Mouse (Mus musculus): ENCODE measurements at regions not wholly inside any gene's neighbourhood (a gene's known extent, or its start where the extent isn't known, plus 50 kb on each side); places are given as distances from the start of the nearest gene placed in this dataset.

GRCm38 (mm10) chr9:68118266-68118665 is 278.1 kb downstream of the Vps13c start:
- Histone ChIP-seq H3K27me3 (ENCODE audit: control insufficient read depth, insufficient read depth, low read length) (no peaks in the 10 kb centered on the region), H3K36me3 (ENCODE audit: control insufficient read depth, insufficient read depth, low read length) (no peaks in the 10 kb centered on the region), H3K4me1 (ENCODE audit: control insufficient read depth, insufficient read depth, low read length) (no peaks in the 10 kb centered on the region), H3K4me3 (ENCODE audit: control insufficient read depth, low read depth, low read length) (no peak overlapping the region), H3K27ac (ENCODE audit: control insufficient read depth, insufficient read depth, low read depth, low read length) (no peak overlapping the region)
- TF ChIP-seq POLR2A (IDR thresholded peaks at IDR 0.05; ENCODE audit: control insufficient read depth, low read depth, low read length) (no peak), CTCF (IDR thresholded peaks at IDR 0.05; ENCODE audit: control insufficient read depth, insufficient read depth, insufficient replicate concordance, low read depth, low read length) (no peak)

GRCm38 (mm10) chr9:68122266-68122665 is 282.1 kb downstream of the Vps13c start:
- Histone ChIP-seq H3K27me3 (ENCODE audit: control insufficient read depth, insufficient read depth, low read length) (no peaks in the 10 kb centered on the region), H3K27ac (ENCODE audit: control insufficient read depth, insufficient read depth, low read depth, low read length) (no peak overlapping the region), H3K4me3 (ENCODE audit: control insufficient read depth, low read depth, low read length) (no peak overlapping the region), H3K36me3 (ENCODE audit: control insufficient read depth, insufficient read depth, low read length) (no peaks in the 10 kb centered on the region), H3K4me1 (ENCODE audit: control insufficient read depth, insufficient read depth, low read length) (no peaks in the 10 kb centered on the region)
- TF ChIP-seq CTCF (IDR thresholded peaks at IDR 0.05; ENCODE audit: control insufficient read depth, insufficient read depth, insufficient replicate concordance, low read depth, low read length) (no peak), POLR2A (IDR thresholded peaks at IDR 0.05; ENCODE audit: control insufficient read depth, low read depth, low read length) (no peak)

- Histone ChIP-seq H3K4me3 (ENCODE audit: control insufficient read depth, low read depth, low read length) (no peak overlapping the region), H3K4me1 (ENCODE audit: control insufficient read depth, insufficient read depth, low read length) (no peaks in the 10 kb centered on the region), H3K36me3 (ENCODE audit: control insufficient read depth, insufficient read depth, low read length) (no peaks in the 10 kb centered on the region), H3K27ac (ENCODE audit: control insufficient read depth, insufficient read depth, low read depth, low read length) (no peak overlapping the region), H3K27me3 (ENCODE audit: control insufficient read depth, insufficient read depth, low read length) (no peaks in the 10 kb centered on the region)
- TF ChIP-seq POLR2A (IDR thresholded peaks at IDR 0.05; ENCODE audit: control insufficient read depth, low read depth, low read length) (no peak), CTCF (IDR thresholded peaks at IDR 0.05; ENCODE audit: control insufficient read depth, insufficient read depth, insufficient replicate concordance, low read depth, low read length) (no peak)
Observed at GRCm38 (mm10) chr9:68131263-68131662, 291.1 kb downstream of the Vps13c start.

- Histone ChIP-seq H3K4me3 (ENCODE audit: control insufficient read depth, low read depth, low read length) (no peak overlapping the region), H3K4me1 (ENCODE audit: control insufficient read depth, insufficient read depth, low read length) (no peaks in the 10 kb centered on the region), H3K27ac (ENCODE audit: control insufficient read depth, insufficient read depth, low read depth, low read length) (no peak overlapping the region), H3K36me3 (ENCODE audit: control insufficient read depth, insufficient read depth, low read length) (no peaks in the 10 kb centered on the region), H3K27me3 (ENCODE audit: control insufficient read depth, insufficient read depth, low read length) (no peaks in the 10 kb centered on the region)
- TF ChIP-seq POLR2A (IDR thresholded peaks at IDR 0.05; ENCODE audit: control insufficient read depth, low read depth, low read length), result no peak
- no peak for TF ChIP-seq CTCF (IDR thresholded peaks at IDR 0.05; ENCODE audit: control insufficient read depth, insufficient read depth, insufficient replicate concordance, low read depth, low read length)
Observed at GRCm38 (mm10) chr9:68135446-68136050, 295.4 kb downstream of the Vps13c start.

GRCm38 (mm10) chr9:68162813-68163570 is 322.8 kb downstream of the Vps13c start:
- H3K27me3 ChIP-seq (ENCODE audit: control insufficient read depth, insufficient read depth, low read length), result no peaks in the 10 kb centered on the region
- no peaks in the 10 kb centered on the region for H3K36me3 ChIP-seq (ENCODE audit: control insufficient read depth, insufficient read depth, low read length)
- no peak overlapping the region for H3K27ac ChIP-seq (ENCODE audit: control insufficient read depth, insufficient read depth, low read depth, low read length)
- TF ChIP-seq POLR2A (IDR thresholded peaks at IDR 0.05; ENCODE audit: control insufficient read depth, low read depth, low read length) (no peak), CTCF (IDR thresholded peaks at IDR 0.05; ENCODE audit: control insufficient read depth, insufficient read depth, insufficient replicate concordance, low read depth, low read length) (no peak)
- H3K4me3 ChIP-seq (ENCODE audit: control insufficient read depth, low read depth, low read length), result no peak overlapping the region
- H3K4me1 ChIP-seq (ENCODE audit: control insufficient read depth, insufficient read depth, low read length), result no peaks in the 10 kb centered on the region

GRCm38 (mm10) chr9:68166556-68166955 is 326.4 kb downstream of the Vps13c start:
- Histone ChIP-seq H3K4me1 (ENCODE audit: control insufficient read depth, insufficient read depth, low read length) (no peaks in the 10 kb centered on the region), H3K36me3 (ENCODE audit: control insufficient read depth, insufficient read depth, low read length) (no peaks in the 10 kb centered on the region), H3K4me3 (ENCODE audit: control insufficient read depth, low read depth, low read length) (no peak overlapping the region), H3K27me3 (ENCODE audit: control insufficient read depth, insufficient read depth, low read length) (no peaks in the 10 kb centered on the region), H3K27ac (ENCODE audit: control insufficient read depth, insufficient read depth, low read depth, low read length) (no peak overlapping the region)
- no peak for TF ChIP-seq CTCF (IDR thresholded peaks at IDR 0.05; ENCODE audit: control insufficient read depth, insufficient read depth, insufficient replicate concordance, low read depth, low read length)
- TF ChIP-seq POLR2A (IDR thresholded peaks at IDR 0.05; ENCODE audit: control insufficient read depth, low read depth, low read length), result no peak

- TF ChIP-seq POLR2A (IDR thresholded peaks at IDR 0.05; ENCODE audit: control insufficient read depth, low read depth, low read length) (no peak), CTCF (IDR thresholded peaks at IDR 0.05; ENCODE audit: control insufficient read depth, insufficient read depth, insufficient replicate concordance, low read depth, low read length) (no peak)
Observed at GRCm38 (mm10) chr9:68188921-68189320, 348.7 kb downstream of the Vps13c start.

More at GRCm38 (mm10) chr9:68188921-68189320, 348.7 kb downstream of the Vps13c start:
- no peaks in the 10 kb centered on the region for H3K36me3 ChIP-seq (ENCODE audit: control insufficient read depth, insufficient read depth, low read length)
- H3K27me3 ChIP-seq (ENCODE audit: control insufficient read depth, insufficient read depth, low read length), result no peaks in the 10 kb centered on the region
- no peaks in the 10 kb centered on the region for H3K4me1 ChIP-seq (ENCODE audit: control insufficient read depth, insufficient read depth, low read length)
- no peak overlapping the region for H3K27ac ChIP-seq (ENCODE audit: control insufficient read depth, insufficient read depth, low read depth, low read length)
- no peak overlapping the region for H3K4me3 ChIP-seq (ENCODE audit: control insufficient read depth, low read depth, low read length)

Data from testis, adult 2 months (tissue).